Mouse (Mus musculus): Measurements from ENCODE around the gene Crybb3. TPM values are rescaled to one million over a fixed set of nuclear protein-coding genes. Genes with fewer than 3 reads are reported as not detected.
A peak's percentile ranks its signal among the peaks of the same experiment; 100 is the strongest.

The Crybb3 gene
- polyA plus RNA-seq, 1 experiment from 2014 or later = 2.1 TPM

DNA sequence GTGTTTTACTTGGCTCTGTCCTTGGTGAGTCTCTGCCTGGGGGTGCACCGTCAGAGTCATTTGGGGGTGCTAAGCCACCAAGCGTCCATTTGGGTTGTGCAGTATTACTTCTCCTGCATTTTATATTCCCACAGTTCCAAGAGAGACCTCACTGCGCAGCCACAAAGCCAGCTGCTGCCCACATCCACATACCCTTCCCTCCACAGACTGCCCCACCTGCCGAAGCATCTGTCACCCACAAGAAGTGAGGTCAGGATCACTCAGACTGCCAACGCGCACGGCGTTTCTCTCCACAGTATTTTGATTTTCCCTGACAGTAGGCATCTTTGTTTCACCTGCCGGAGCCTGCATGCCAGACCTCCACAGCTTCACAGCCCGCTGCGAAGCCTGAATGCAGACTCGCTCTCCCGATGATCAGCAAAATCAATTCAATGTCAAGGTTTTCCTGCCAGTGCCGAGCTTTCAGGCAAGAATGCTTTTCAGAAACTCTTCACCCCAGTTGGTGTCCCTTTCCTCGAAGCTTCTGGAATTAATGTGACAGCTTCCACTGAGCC lies 50.1 kb downstream of the Crybb3 start:
- Histone ChIP-seq H3K27ac (replicated peaks; ENCODE audit: low read depth, low read length) (no peak overlapping the region), H3K27me3 (replicated peaks; ENCODE audit: control insufficient read depth, insufficient read depth, low read length) (no peaks in the 10 kb centered on the region), H3K9ac (ENCODE audit: low read depth, low read length) (0 out of 2 replicates have a peak overlapping the region, but pooled peaks have one; percentile 19), H3K9me3 (ENCODE audit: control insufficient read depth, low read length) (no peaks in the 10 kb centered on the region), H3K4me3 (ENCODE audit: low read depth, low read length) (no peak overlapping the region), H3K4me1 (ENCODE audit: control insufficient read depth, insufficient read depth, low read length) (peaks cover 20% of the 10 kb centered on the region), H3K4me2 (ENCODE audit: low read depth, low read length) (no peak overlapping the region), H3K36me3 (ENCODE audit: control insufficient read depth, insufficient read depth, low read length) (no peaks in the 10 kb centered on the region)
- ATAC-seq (ENCODE audit: low read depth) (no peak), DNase-seq (ENCODE audit: low spot score) (no peak)
- WGBS = 52% methylated on average over 15 of the region's 15 CpGs

DNA sequence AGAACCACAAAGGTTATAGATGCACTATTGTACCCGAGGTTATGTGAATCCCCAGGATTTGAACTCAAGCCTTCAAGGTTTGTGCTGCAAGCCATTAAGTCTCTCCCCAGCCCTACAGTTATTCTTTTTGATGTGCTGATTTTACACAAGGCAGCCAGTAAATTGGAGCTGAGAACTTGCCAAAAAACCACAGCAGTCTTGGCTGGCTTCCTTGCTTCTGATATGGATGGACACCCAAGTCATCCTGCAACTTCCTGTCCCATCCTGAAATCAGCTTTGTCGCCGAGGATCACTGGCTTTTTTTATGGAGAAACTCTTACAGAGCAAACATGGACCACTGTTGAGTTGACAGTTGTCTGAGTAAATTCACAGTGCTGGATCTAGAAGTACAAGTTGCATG lies 51.3 kb downstream of the Crybb3 start:
- 67% methylated on average over 3 of the region's 3 CpGs for WGBS

DNA sequence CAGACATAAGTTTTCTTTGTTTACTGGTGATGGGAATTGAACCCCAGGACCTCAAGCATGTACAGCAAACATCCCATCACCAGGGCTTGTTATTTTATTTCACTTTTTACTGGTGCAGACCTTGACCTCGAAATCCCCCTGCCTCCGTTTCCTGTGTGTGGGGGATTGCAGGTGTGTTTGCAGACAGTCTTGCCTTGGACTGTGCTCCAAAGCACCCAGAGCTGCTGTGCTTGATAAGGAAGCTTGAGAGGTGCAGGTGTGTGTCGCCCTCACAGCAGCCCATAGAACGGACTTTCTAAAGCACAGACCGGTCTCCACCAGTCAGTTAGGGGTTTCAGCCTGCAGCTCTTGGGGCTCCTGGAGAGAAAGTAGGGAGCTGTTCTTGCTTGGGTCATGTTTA lies 54.7 kb downstream of the Crybb3 start:
- no peak for ATAC-seq (ENCODE audit: low read depth)
- Histone ChIP-seq H3K4me3 (ENCODE audit: low read depth, low read length) (no peak overlapping the region), H3K4me2 (ENCODE audit: low read depth, low read length) (no peak overlapping the region), H3K4me1 (ENCODE audit: control insufficient read depth, insufficient read depth, low read length) (peaks cover 11% of the 10 kb centered on the region), H3K27me3 (replicated peaks; ENCODE audit: control insufficient read depth, insufficient read depth, low read length) (no peaks in the 10 kb centered on the region), H3K9me3 (ENCODE audit: control insufficient read depth, low read length) (no peaks in the 10 kb centered on the region), H3K36me3 (ENCODE audit: control insufficient read depth, insufficient read depth, low read length) (no peaks in the 10 kb centered on the region), H3K9ac (ENCODE audit: low read depth, low read length) (no peak overlapping the region), H3K27ac (replicated peaks; ENCODE audit: low read depth, low read length) (no peak overlapping the region)
- WGBS = 75% methylated on average over 5 of the region's 5 CpGs
- no peak for DNase-seq (ENCODE audit: low spot score)

More for the DNA sequence above, 51.3 kb downstream of the Crybb3 start:
- H3K9me3 ChIP-seq (ENCODE audit: control insufficient read depth, low read length) = no peaks in the 10 kb centered on the region
- H3K4me2 ChIP-seq (ENCODE audit: low read depth, low read length) = no peak overlapping the region
- no peak for DNase-seq (ENCODE audit: low spot score)
- peaks cover 10% of the 10 kb centered on the region for H3K4me1 ChIP-seq (ENCODE audit: control insufficient read depth, insufficient read depth, low read length)
- no peak for ATAC-seq (ENCODE audit: low read depth)
- H3K9ac ChIP-seq (ENCODE audit: low read depth, low read length) = no peak overlapping the region
- H3K4me3 ChIP-seq (ENCODE audit: low read depth, low read length) = no peak overlapping the region
- no peaks in the 10 kb centered on the region for H3K27me3 ChIP-seq (replicated peaks; ENCODE audit: control insufficient read depth, insufficient read depth, low read length)
- no peak overlapping the region for H3K27ac ChIP-seq (replicated peaks; ENCODE audit: low read depth, low read length)
- no peaks in the 10 kb centered on the region for H3K36me3 ChIP-seq (ENCODE audit: control insufficient read depth, insufficient read depth, low read length)

Other genes with a start within 250 kb of the Crybb3 start
- 6.7 and 9.4 TPM in 2 replicates for gene Myo18b, start 185.2 kb downstream of the Crybb3 start, polyA plus RNA-seq (2014; fragmentation: Nextera tagmentation; extraction: Ambion mirVana)
- 6.6 and 8.6 TPM in 2 replicates for gene Grk3, start 65.8 kb downstream of the Crybb3 start, polyA plus RNA-seq (2014; fragmentation: Nextera tagmentation; extraction: Ambion mirVana)
- gene Crybb2, start 11.5 kb downstream of the Crybb3 start, polyA plus RNA-seq (2014; fragmentation: Nextera tagmentation; extraction: Ambion mirVana) = not detected in 2 replicates
- gene 2900026A02Rik, start 139.7 kb upstream of the Crybb3 start, polyA plus RNA-seq (2014; fragmentation: Nextera tagmentation; extraction: Ambion mirVana) = 8.8 and 9.2 TPM in 2 replicates
- 0.69 and 1.0 TPM in 2 replicates for gene Tmem211, start 145.3 kb upstream of the Crybb3 start, polyA plus RNA-seq (2014; fragmentation: Nextera tagmentation; extraction: Ambion mirVana)
- 2.0 and 3.5 TPM in 2 replicates for gene Sgsm1, start 229.2 kb upstream of the Crybb3 start, polyA plus RNA-seq (2014; fragmentation: Nextera tagmentation; extraction: Ambion mirVana)